Mouse (Mus musculus) regulatory T cell (primary cell): ENCODE measurements at regions not wholly inside any gene's neighbourhood (a gene's known extent, or its start where the extent isn't known, plus 50 kb on each side); places are given as distances from the start of the nearest gene placed in this dataset.

Experiments used
- in situ Hi-C: fragments of 300-600 bp; cut with MboI, MseI; formaldehyde crosslinking; loops from one replicate; pipeline ENCODE4 v1.15.1; 2025; ENCODE audit warnings: high pct_unique_total_duplicates

GRCm38 (mm10) chrX:12219474-12219873 is 59.3 kb upstream of the Bcor start:
- in situ Hi-C loops: no loop called here

GRCm38 (mm10) chrX:12224314-12224713 is 64.2 kb upstream of the Bcor start:
- in situ Hi-C loops: no loop called here

- in situ Hi-C loops: no loop called here
Observed at GRCm38 (mm10) chrX:12225116-12225891, 65.1 kb upstream of the Bcor start.

- in situ Hi-C loops: no loop called here
Observed at GRCm38 (mm10) chrX:12225892-12226206, 65.7 kb upstream of the Bcor start.

- in situ Hi-C loops: no loop called here
Observed at GRCm38 (mm10) chrX:12240505-12241011, 80.4 kb upstream of the Bcor start.

- in situ Hi-C loops: no loop called here
Observed at GRCm38 (mm10) chrX:12241751-12242150, 81.6 kb upstream of the Bcor start.

GRCm38 (mm10) chrX:12249071-12249470 is 88.9 kb upstream of the Bcor start:
- in situ Hi-C loops: no loop called here

- in situ Hi-C loops: no loop called here
Observed at GRCm38 (mm10) chrX:12249911-12250310, 89.8 kb upstream of the Bcor start.

- in situ Hi-C loops: no loop called here
Observed at GRCm38 (mm10) chrX:12251853-12252679, 91.9 kb upstream of the Bcor start.

GRCm38 (mm10) chrX:12252680-12253021 is 92.5 kb upstream of the Bcor start:
- in situ Hi-C loops: no loop called here

GRCm38 (mm10) chrX:12256758-12257157 is 96.6 kb upstream of the Bcor start:
- in situ Hi-C loops: no loop called here

GRCm38 (mm10) chrX:12263834-12264233 is 103.7 kb upstream of the Bcor start:
- in situ Hi-C loops: no loop called here

- in situ Hi-C loops: no loop called here
Observed at GRCm38 (mm10) chrX:12284741-12285140, 124.6 kb upstream of the Bcor start.

- in situ Hi-C loops: no loop called here
Observed at GRCm38 (mm10) chrX:12285141-12285540, 125.0 kb upstream of the Bcor start.

- in situ Hi-C loops: no loop called here
Observed at GRCm38 (mm10) chrX:12285976-12286909, 126.1 kb upstream of the Bcor start.

- in situ Hi-C loops: no loop called here
Observed at GRCm38 (mm10) chrX:12286910-12287522, 126.9 kb upstream of the Bcor start.

GRCm38 (mm10) chrX:12287656-12288561 is 127.8 kb upstream of the Bcor start:
- in situ Hi-C loops: no loop called here

- in situ Hi-C loops: no loop called here
Observed at GRCm38 (mm10) chrX:12288562-12289117, 128.5 kb upstream of the Bcor start.

GRCm38 (mm10) chrX:12293146-12293545 is 133.0 kb upstream of the Bcor start:
- in situ Hi-C loops: no loop called here

GRCm38 (mm10) chrX:12294452-12294851 is 134.3 kb upstream of the Bcor start:
- in situ Hi-C loops: no loop called here
